Mouse (Mus musculus) G1E (cell line): Measurements from ENCODE around the gene 1700029I15Rik.

Source experiments
- CTCF ChIP-seq: IDR thresholded peaks from 2 replicates; pipeline ENCODE4 v1.5.1; 2012; ENCODE audit warnings: low read depth, low read length, inconsistent platforms, mixed read lengths
- GATA1 ChIP-seq: IDR thresholded peaks from 2 replicates; pipeline ENCODE4 v1.6.1; 2012; ENCODE audit warnings: borderline replicate concordance, low read length, inconsistent platforms, mixed read lengths
- GATA2 ChIP-seq: IDR thresholded peaks from 2 replicates; pipeline ENCODE4 v1.6.1; 2012; ENCODE audit warnings: low read depth, low read length, inconsistent platforms, borderline replicate concordance
- POLR2AphosphoS5 ChIP-seq: IDR thresholded peaks from 2 replicates; pipeline ENCODE4 v1.6.1; 2012; ENCODE audit warnings: low read depth, low read length, inconsistent platforms; ENCODE audit not compliant: insufficient replicate concordance

- TF ChIP-seq CTCF = no peak
- TF ChIP-seq GATA2 = no peak
- no peak for TF ChIP-seq POLR2AphosphoS5
- no peak for TF ChIP-seq GATA1
Measured at GRCm38 (mm10) chr2:92380495-92381050, 1.8 kb upstream of the 1700029I15Rik start.
